Mouse (Mus musculus) bone marrow macrophage, adult 2 months (primary cell): ENCODE results near the gene Abat. TPM values are rescaled to one million over a fixed set of nuclear protein-coding genes. Genes with fewer than 3 reads are reported as not detected.

Experiments
- H3K27ac ChIP-seq: 2 replicates; pipeline ENCODE4 v1.5.1; 2012; ENCODE audit warnings: low read depth, low read length; ENCODE audit not compliant: insufficient read depth
- H3K4me1 ChIP-seq: 2 replicates; pipeline ENCODE4 v1.6.1; 2012; ENCODE audit warnings: low read length; ENCODE audit not compliant: control insufficient read depth, insufficient read depth
- H3K4me3 ChIP-seq: 2 replicates; pipeline ENCODE4 v1.5.1; 2012; ENCODE audit warnings: mild to moderate bottlenecking, low read length, moderate library complexity; ENCODE audit not compliant: insufficient read depth
- CTCF ChIP-seq: IDR thresholded peaks from 2 replicates; pipeline ENCODE4 v1.5.1; 2012; ENCODE audit warnings: low read depth, mild to moderate bottlenecking, low read length, moderate library complexity
- POLR2A ChIP-seq: IDR thresholded peaks from 2 replicates; pipeline ENCODE4 v1.6.1; 2012; ENCODE audit warnings: mild to moderate bottlenecking, low read depth, low read length, borderline replicate concordance
- polyA plus RNA-seq: library from polyadenylated mRNA; stranded (reverse); fragments of >200 nt; gene quantifications from 2 replicates; pipeline ENCODE4 v1.2.4, GENCODE M21; 2012; ENCODE audit not compliant: missing spikeins, insufficient read depth, insufficient read length

The Abat gene
- not detected in 2 replicates for polyA plus RNA-seq

DNA sequence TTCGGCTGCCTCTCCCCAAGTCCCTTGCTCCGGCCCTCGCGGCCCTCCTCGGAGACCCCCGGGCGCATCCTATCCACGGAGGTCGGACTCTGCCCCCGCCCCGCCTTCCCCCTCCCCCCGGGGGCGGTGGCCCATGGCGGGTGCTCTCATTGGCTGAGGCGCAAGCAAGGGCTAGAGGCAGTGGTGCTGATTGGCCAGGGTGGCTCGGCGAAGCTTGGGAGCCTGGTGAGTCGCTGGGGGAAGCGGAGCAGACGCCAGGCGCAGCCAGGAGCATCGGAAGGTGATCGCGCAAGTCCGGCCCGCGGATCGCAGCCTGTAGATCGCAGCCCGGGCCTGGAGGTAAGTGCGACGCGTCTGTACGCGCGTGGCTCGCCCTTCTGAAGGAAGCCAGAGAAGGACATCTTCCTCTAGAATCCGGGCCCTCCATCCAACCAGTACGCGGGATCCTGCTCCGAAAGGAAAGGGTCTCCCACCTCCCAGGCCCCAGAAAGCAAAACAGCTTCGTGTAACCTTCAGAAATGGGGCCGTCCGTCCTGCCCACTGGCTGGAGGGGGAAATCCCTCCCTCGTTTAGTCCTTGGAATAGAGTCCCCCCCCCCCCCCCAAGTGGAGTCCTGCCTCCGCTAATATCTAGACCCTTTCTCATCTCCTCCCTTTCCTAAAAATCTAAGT, at the start of gene Abat:
TSS of gene Abat (plus strand) at position 194 of the 671 bp plus-strand sequence.
- Histone ChIP-seq H3K4me1 (no peaks in the 10 kb centered on the region), H3K4me3 (no peak within 1 kb of the TSS), H3K27ac (no peak within 1 kb of the TSS)
- TF ChIP-seq POLR2A (no peak), CTCF (no peak)

DNA sequence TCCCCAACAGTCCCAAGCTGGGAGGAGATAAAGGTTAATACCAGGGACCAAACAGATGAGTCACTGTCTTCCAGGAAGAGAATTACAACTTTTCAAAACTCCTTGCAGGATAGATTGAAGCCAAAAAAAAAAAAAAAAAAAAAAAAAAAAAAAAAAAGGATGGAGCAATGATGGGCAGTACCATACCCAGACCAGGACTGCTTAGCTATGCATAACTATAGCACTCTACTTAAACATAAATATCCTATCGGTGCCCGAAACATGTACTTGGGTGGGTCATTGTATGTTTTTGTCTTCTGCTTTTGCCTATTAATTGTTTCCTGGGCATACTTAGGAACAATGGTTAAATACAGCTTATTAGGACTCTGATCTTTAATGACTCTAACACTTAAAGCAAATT, 43.1 kb upstream of the Abat start:
- Histone ChIP-seq H3K4me3 (peak overlapping the region; percentile 84), H3K4me1 (peaks cover 6% of the 10 kb centered on the region; the same call in 1 of the 2 replicates), H3K27ac (no peak overlapping the region)
- no peak for TF ChIP-seq POLR2A
- TF ChIP-seq CTCF = no peak

DNA sequence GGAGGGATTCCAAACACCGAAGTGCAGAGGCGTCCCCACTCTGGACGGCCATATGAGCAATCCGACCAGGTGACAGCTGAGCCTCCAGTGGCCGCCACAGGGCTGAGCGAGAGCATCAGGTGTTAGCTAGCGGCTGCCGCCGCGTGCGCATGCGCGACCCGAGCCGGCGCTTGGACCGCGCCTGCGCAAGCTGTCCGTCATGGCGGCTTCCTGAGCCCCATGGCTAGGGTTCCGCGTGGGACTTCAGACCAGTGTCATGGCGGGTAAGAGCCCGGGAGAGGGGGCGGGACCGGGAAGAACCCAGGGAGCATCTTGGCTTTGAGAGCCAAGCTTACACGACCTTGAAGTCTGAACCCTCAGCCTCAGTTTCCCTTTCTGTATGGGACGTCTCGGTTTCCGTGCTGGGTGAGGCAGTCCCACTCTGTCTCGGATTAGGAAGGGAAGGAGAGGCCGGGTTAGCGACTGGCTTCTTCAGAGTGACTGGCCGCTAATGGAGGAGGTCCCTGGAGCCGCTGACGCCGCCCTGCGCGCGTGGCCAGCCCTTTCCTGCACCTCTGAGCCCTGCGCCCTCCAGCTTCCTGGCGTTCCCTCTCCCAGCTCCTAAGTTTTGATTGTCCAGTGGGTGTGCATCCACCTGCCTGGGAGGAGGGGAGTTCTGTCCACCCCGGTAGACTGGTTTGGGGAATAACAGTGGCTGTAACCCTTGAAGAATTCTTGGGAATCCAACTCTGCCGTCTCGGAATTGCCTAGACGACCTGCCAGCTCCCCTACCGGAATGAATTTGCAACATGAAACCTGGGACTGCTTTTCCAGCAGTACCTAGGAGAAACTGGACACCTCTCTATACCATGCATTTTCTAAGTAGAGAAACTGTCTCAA, 42.4 kb upstream of the Abat start, which contains the start of gene Mettl22:
TSS of gene Mettl22 (plus strand) at position 186 of the 879 bp plus-strand sequence.
- H3K27ac ChIP-seq = peak within 1 kb of the TSS; percentile 26; the same call in 1 of the 2 replicates
- H3K4me3 ChIP-seq = peak within 1 kb of the TSS; percentile 84
- peaks cover 6% of the 10 kb centered on the region; the same call in 1 of the 2 replicates for H3K4me1 ChIP-seq
- TF ChIP-seq POLR2A = peak; percentile 55; the same call in 1 of the 2 replicates
- TF ChIP-seq CTCF = no peak

DNA sequence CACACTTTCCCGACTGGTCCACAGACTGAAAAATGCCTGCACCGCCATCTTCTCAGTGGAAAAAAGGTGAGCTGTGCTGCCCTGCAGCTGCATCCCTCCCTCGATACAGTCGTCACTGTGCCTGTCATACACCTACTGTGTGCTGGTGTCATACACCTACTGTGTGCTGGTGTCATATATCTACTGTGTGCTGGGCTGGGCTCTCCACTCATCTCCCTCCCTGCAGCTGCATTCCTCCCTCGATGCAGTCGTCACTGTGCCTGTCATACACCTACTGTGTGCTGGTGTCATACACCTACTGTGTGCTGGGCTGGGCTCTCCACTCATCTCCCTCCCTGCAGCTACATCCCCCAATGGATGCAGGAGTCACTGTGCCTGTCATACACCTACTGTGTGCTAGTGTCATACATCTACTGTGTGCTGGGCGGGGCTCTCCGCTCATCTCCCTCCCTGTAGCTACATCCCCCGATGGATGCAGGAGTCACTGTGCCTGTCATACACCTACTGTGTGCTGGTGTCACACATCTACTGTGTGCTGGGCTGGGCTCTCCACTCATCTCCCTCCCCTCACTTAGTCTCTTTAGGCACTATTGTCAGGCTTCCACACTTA, 25.7 kb upstream of the Abat start:
- Histone ChIP-seq H3K4me3 (no peak overlapping the region), H3K4me1 (no peaks in the 10 kb centered on the region), H3K27ac (no peak overlapping the region)
- TF ChIP-seq CTCF (no peak), POLR2A (no peak)

DNA sequence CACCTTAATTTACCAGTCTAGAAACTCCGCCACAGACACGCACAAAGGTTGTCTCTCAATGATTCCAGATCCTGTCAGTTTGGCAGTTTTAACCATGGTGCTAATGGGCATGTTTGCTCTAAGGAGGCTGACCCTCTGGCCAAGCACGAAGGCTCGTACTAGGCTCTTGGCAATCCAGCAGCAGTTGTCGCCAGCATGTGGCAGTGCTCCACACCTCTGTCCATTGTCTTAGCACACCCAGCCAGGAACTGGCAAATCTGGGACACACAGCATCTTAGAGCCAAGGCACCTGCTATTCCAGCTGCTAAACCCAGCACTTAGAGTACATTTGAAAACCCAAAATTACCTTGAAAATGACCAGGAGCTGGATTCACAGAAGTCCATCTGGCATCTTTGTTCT, 23.9 kb upstream of the Abat start:
- no peak for TF ChIP-seq POLR2A
- TF ChIP-seq CTCF = no peak
- Histone ChIP-seq H3K4me3 (no peak overlapping the region), H3K27ac (no peak overlapping the region), H3K4me1 (no peaks in the 10 kb centered on the region)

DNA sequence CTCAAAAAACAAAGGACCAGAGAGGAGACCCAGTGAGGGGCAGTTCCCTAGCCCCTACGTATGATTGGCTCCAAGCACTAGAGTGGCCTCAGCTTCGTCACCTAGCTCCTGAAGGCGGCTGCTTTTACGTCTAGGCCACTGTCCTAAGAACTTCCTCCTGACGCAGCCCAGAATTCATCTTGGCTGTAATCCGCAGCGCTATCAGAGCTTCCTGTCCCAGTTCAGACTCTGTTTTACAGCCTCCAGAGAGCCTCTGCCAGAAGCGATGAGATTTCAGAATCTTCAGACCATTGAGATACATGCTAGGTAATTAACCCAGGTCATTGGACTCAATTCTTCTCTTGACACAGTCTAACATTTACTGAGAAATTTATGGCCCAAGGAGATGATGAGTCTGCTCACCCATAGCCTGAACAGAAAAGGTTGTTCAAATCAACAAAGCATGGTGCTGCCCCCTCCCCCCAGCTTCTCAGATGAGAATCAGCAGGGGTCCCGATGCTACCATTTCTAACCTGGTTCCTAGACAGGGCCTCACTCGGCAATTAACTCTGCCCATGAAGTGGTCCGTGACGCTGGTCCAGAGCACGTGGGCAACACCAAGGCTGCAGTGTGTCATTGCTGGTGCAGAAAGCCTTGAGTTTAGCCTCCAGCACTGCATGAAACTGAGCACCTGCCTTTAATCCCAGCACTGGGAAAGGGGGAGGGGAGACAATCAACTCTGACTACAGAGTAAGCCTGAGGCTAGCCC, 21.3 kb upstream of the Abat start:
- Histone ChIP-seq H3K4me3 (no peak overlapping the region), H3K4me1 (no peaks in the 10 kb centered on the region), H3K27ac (no peak overlapping the region)
- TF ChIP-seq CTCF (no peak), POLR2A (no peak)

DNA sequence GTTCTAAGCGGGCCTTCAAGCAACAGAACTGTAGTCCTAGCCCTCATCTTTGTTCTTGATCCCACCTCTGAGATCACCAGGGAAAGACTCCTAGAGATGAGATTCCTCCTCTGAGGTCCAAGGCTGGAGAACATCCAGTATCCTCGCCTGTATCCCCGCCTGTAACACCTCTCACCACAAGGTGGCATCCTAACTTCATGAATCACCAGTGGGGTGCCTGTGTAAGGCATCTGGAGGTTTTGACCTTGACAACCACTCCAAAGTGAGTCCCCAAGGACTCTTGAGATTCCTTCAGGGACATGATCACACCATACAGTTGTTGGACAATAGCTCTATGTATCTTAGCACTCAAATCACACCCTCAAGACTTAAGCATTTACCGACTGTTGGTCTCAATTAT, 19.0 kb upstream of the Abat start:
- Histone ChIP-seq H3K4me1 (no peaks in the 10 kb centered on the region), H3K27ac (no peak overlapping the region), H3K4me3 (no peak overlapping the region)
- TF ChIP-seq POLR2A (no peak), CTCF (peak; percentile 66)

DNA sequence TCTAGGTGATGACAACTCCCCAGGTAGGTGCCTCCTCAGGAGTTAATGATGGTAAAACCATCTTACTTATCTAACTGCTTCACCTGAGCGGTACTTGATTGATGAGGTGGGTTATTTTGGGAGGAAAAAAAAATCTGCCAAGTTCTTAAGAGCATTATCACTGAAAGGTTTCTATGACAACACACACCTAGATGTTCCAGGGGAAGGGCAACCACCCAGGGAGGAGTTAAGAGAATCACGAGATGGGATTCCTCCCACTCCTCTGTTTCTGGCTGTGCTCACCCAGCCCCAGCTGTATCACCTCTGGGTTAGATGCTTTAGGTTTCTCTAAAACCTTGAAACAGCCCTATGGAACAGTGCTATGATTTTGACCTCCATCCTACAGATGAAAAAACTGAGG, 16.3 kb upstream of the Abat start:
- no peak overlapping the region for H3K4me3 ChIP-seq
- TF ChIP-seq POLR2A (no peak), CTCF (no peak)
- H3K27ac ChIP-seq = no peak overlapping the region
- H3K4me1 ChIP-seq = no peaks in the 10 kb centered on the region

DNA sequence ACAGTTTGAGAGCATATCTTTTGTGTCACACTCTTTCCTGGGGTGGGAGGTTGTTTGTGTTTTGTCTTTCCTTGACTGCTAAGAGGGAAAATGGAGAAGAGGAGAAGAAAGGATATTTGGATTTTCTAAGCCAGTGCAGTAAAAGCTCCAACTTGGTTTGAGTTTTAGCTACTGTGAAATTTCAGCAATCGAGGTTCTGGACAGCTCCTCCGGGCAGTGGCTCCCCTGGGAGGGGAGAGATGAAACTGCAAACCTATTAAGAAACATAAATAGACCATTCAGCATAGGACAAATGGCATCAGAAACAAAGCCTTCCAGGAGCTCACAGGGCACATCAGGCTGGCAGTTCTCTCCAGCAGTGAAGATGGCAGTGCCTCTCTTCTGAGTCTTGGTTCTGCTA, 9.0 kb upstream of the Abat start:
- Histone ChIP-seq H3K4me1 (no peaks in the 10 kb centered on the region), H3K4me3 (no peak overlapping the region), H3K27ac (no peak overlapping the region)
- TF ChIP-seq CTCF (no peak), POLR2A (no peak)

DNA sequence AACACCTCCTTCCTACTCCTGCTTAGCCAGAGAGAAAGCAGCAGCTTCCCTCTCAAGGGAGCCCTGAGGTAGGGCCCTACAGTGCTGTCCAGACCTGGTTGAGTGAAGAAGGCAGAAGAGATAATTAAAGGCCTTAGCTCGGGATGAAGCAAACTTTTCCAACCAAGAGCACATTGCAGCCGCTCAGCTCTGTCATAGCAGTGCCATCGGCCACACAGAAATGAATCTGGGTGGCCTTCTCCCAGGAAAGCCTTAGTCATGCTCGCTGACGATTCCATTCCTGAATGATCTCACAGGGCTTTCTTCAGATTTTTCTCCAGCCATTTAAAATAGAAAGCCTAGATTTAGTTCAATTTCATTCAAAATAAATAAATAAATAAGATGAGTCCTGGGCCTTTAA, 3.3 kb upstream of the Abat start:
- Histone ChIP-seq H3K27ac (no peak overlapping the region), H3K4me1 (no peaks in the 10 kb centered on the region), H3K4me3 (no peak overlapping the region)
- no peak for TF ChIP-seq POLR2A
- no peak for TF ChIP-seq CTCF
